Mouse (Mus musculus) gastrocnemius, adult 2 months (tissue): ENCODE results near the gene Glra1. TPM values are rescaled to one million over a fixed set of nuclear protein-coding genes. Genes with fewer than 3 reads are reported as not detected.
A peak's percentile ranks its signal among the peaks of the same experiment; 100 is the strongest.
"Not testable (repeated sequence)": the region's sequence is repeated elsewhere in the genome, so short reads cannot be mapped to it uniquely, and the experiment has no call there.

Source experiments
- DNase-seq: peaks from one replicate; pipeline ENCODE4 v3.0.0; 2022
- H3K27ac ChIP-seq: fragments of 200-600 bp; 2 replicates; pipeline ENCODE4 v1.8.1; 2022; ENCODE audit warnings: mild to moderate bottlenecking
- H3K4me3 ChIP-seq: fragments of 200-600 bp; 2 replicates; pipeline ENCODE4 v1.8.1; 2022; ENCODE audit warnings: mild to moderate bottlenecking, moderate library complexity
- CTCF ChIP-seq: fragments of 200-600 bp; IDR thresholded peaks from 2 replicates; pipeline ENCODE4 v1.8.1; 2022; ENCODE audit warnings: antibody characterized with exemption, mild to moderate bottlenecking, moderate library complexity
- intact Hi-C: fragments of 180-260 bp; cut with DNase I; formaldehyde crosslinking; loops from one replicate; pipeline ENCODE4 v1.15.1; 2025
- long read RNA-seq, 2 experiments: library from polyadenylated mRNA; stranded (forward); transcript quantifications; one replicate each; pipeline ENCODE4 v2.0.0; 2021
- total RNA-seq, 2 experiments: library from RNA; stranded (reverse); gene quantifications; 2 replicates each; pipeline ENCODE4 v1.2.3; 2021

The Glra1 gene
- not detected for total RNA-seq
- long read RNA-seq, experiment 1, result 0 reads
- long read RNA-seq, experiment 2, result 0 reads

DNA sequence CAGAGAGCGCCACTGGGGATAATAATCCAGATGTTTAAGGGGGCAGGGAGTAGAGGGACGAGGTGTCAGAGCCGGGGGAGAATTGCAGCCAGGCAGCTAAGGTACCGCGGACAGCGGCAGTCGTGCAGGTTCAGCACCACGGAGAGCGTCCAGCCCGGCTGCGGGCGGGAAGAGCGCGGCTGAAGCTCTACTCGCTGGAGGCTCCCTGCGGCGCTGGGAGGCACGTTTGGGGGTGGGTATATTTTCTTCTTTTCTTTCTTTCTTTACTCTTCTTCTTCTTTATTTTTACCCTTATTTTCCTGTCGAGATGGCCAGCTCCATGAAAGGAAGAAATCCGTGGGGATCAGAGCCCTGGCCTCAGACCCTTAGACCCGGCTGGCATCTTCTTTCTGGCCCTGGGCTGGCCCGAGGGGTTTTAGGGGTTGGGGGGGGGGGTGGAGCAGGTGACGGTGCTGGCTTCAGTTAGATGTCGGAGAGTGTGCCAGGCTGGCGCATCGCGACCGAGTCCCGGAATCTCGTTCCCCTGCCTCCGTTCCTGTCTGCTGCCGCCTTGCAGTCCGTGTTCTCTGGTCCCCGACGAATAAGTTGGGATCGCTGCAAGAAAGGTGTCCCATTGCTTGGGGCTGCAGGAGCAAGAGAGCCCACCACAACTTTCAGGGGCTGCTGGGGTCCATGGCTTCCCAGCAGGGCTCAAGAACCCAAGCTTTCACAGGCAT, at the start of gene Glra1:
Gene Glra1, minus strand, starts transcription at position 391 of the 716 bp plus-strand sequence.
- peak; percentile 61 for DNase-seq
- no peak within 1 kb of the TSS for H3K4me3 ChIP-seq
- no peak within 1 kb of the TSS for H3K27ac ChIP-seq
- no peak for TF ChIP-seq CTCF
- intact Hi-C loops, result no loop called here

DNA sequence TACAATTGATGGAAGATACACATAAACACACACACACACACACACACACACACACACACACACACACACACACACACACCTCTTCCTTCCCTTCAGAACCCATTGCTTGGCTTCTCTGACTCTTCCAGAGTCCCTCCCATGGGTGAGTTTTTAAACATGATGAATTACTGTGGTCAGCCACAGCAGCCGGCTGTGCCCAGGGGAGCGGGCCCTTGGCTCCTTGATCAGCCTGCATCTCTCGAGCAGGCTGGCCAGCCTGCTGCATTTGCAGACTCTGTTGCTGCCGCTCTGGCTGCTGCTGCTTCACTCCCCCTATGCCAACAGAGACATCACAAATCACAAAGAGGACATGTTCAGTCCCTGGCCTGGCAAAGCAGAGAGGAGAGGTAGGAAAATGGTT, 29.0 kb upstream of the Glra1 start:
- no peak for DNase-seq
- H3K27ac ChIP-seq, result no peak overlapping the region
- intact Hi-C loops, result no loop called here
- H3K4me3 ChIP-seq, result no peak overlapping the region
- no peak for TF ChIP-seq CTCF

DNA sequence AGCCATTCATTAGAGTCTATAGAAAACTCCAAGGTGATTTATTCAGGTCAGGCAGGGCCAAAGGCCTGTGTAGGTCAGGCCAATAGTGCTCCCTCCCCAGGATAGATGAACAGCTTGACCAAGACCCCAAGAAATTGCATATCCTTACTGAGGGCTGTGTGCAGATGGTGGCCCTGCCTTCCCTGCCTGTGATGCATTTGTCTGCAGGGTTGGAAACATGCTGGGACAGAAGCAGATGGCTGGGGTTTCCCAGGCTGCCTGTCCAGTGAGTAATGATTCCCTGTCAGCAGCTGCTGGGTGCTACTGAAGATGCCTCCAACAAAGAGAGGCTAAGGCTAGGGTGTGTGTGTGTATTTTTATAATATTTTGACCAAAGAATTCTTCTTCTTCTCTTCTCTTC, 25.9 kb upstream of the Glra1 start:
- no peak overlapping the region for H3K4me3 ChIP-seq
- intact Hi-C loops, result no loop called here
- H3K27ac ChIP-seq, result no peak overlapping the region
- no peak for DNase-seq
- TF ChIP-seq CTCF, result no peak

DNA sequence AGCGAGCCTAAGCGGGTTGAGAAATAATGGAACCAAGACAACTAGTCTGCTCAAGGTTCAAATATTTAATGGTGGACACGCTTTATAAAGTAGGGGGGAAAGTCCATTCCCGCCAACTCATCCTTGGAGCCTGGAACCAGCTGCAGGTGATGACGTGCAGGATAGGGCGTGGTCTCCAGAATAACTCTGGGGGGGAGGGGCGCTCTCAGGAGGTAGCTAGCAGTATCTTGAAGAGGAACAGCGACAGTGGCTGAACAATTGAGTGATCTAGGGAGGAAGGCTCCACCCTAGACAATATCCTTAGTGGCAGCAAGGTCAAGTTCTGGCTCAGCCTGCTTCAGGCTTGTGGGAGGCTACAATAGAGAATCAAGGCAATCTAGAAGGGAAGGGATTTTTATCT, 6.6 kb upstream of the Glra1 start:
- DNase-seq, intact Hi-C loops, H3K27ac ChIP-seq, H3K4me3 ChIP-seq: not testable (repeated sequence)

DNA sequence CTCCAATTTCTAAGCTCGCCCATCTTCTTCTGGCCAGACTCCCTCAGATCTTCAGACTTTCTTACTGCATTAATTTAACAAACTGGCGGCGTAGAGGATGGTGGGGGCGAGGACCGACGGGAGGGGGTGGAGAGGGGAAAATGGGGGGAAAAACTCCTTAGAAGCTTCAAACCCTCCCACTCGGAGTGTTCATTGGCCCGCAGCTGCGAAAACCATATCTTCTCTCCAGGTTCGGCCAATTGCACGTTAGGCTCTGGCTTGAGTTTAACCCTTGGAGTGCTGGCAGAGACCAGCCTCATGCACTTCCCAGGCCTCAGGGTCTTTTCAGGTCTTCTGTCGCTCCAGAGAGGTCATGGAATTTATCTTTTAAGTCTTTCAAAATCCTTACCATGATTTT, 524 bp upstream of the Glra1 start:
- intact Hi-C loops, result no loop called here
- H3K4me3 ChIP-seq, result no peak overlapping the region
- TF ChIP-seq CTCF, result no peak
- H3K27ac ChIP-seq, result no peak overlapping the region
- DNase-seq, result no peak

DNA sequence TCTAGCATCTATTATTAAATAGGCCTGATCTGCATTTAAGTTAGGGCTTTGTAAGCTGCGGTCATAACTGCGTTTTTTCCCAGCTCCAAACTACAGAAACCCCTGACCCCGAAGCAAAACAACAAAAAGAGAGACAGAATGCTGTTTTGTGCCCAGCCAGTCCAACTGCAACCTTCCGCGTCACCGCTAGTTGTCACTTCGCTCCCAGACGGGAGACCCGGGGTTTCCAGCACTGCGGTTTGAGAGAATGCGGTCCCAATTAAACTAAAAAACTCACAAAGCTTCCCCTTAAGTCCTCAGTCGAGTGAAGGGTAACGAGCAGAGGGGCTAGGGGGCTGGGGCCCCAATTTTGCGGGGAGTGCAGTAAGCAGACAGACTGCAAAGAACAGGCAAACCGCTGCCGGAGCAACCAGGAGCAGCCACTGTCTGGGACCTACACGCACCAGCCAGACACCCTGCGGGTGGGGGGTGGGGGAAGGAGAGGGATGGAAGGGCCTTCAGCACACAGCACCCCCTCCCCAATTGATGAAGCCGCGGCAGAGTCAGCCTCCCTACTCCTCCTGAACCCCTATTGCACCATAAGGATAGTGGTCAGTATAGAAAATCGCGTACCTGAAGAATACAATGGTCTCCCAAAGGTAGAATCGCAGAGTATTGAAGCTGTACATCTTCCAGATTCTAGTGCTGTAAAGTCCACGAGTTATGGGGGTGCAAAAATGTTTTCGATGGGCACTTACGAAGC, 761 bp downstream of the Glra1 start:
- Histone ChIP-seq H3K27ac (no peak overlapping the region), H3K4me3 (no peak overlapping the region)
- intact Hi-C loops, result no loop called here
- no peak for TF ChIP-seq CTCF
- no peak for DNase-seq

GRCm38 (mm10) chr11:55601447-55602065, 6.4 kb downstream of the Glra1 start:
- no peak for TF ChIP-seq CTCF
- H3K27ac ChIP-seq, result no peak overlapping the region
- no peak overlapping the region for H3K4me3 ChIP-seq
- DNase-seq, result no peak
- intact Hi-C loops, result no loop called here

DNA sequence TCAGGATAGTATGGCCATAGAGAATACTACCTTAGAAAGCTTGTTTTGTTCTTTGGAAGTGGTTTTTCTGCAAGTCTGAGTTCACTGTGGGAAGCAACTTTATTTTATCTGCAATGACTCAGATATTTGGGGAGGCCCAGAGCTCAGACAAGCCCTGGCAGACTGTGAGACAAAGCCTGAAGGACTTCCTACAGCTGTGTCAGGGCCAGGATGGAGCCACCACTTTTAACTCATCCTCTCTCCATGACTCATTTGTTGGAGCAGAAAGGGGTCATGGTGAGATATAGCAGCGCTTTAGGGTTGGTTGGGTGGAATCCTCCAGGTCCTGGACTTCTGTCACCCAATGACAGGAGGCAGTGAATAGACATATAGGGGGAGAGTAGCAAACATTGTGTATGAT, 12.3 kb downstream of the Glra1 start:
- intact Hi-C loops, result no loop called here
- TF ChIP-seq CTCF, result no peak
- no peak overlapping the region for H3K4me3 ChIP-seq
- no peak for DNase-seq
- H3K27ac ChIP-seq, result no peak overlapping the region

GRCm38 (mm10) chr11:55594411-55594810, 13.6 kb downstream of the Glra1 start:
- Histone ChIP-seq H3K4me3 (no peak overlapping the region), H3K27ac (no peak overlapping the region)
- intact Hi-C loops, result no loop called here
- no peak for TF ChIP-seq CTCF
- DNase-seq, result no peak

GRCm38 (mm10) chr11:55591194-55591593, 16.8 kb downstream of the Glra1 start:
- DNase-seq, result no peak
- intact Hi-C loops, result no loop called here
- Histone ChIP-seq H3K4me3 (no peak overlapping the region), H3K27ac (no peak overlapping the region)
- TF ChIP-seq CTCF, result no peak

DNA sequence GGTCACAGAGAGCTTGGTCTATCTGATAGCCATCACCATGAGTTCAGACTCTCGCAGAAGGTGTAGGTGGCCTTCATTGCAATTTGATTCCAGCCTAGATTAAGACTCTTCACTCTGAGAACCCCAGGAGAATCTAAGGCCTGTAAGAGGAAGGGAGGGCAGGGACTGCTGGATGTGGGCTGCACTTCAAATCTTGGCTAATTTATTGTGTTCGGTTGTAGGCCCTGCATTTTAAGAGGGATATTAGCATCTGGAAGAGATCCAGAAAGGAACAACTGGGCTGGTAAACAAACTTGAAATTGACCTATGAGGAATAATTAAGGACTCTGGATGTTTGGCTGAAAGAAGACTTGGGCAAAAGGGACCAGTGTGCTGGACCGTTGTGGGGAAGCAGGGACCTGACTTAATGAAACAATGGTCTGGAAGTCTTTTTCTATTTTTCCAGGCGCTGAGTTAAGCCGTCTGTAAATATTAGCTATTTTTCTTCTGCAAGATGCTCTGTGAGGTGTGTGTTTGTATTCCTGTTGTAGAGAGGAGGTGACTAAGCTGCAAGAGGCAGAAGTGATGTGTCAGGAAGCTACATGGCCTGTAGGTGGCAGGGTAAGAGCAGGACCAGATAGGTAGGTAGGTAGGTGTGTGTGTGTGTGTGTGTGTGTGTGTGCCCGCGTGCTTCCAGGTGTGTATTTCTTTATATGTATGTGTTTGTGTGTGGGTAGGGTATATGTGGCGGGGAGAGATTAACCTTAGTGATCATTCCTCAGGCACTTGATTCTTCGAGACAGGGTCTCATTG, 18.4 kb downstream of the Glra1 start:
- intact Hi-C loops, result no loop called here
- no peak for TF ChIP-seq CTCF
- Histone ChIP-seq H3K27ac (no peak overlapping the region), H3K4me3 (no peak overlapping the region)
- DNase-seq, result no peak

GRCm38 (mm10) chr11:55574397-55574796, 33.6 kb downstream of the Glra1 start:
- DNase-seq, result no peak
- no peak for TF ChIP-seq CTCF
- Histone ChIP-seq H3K4me3 (no peak overlapping the region), H3K27ac (no peak overlapping the region)
- intact Hi-C loops, result no loop called here

GRCm38 (mm10) chr11:55571144-55571543, 36.9 kb downstream of the Glra1 start:
- Histone ChIP-seq H3K27ac (no peak overlapping the region), H3K4me3 (no peak overlapping the region)
- intact Hi-C loops, result no loop called here
- DNase-seq, result no peak
- peak; percentile 54 for TF ChIP-seq CTCF
